Mouse (Mus musculus): Measurements from ENCODE around the gene Fhad1. TPM values are rescaled to one million over a fixed set of nuclear protein-coding genes. Genes with fewer than 3 reads are reported as not detected.

The Fhad1 gene
- polyA plus RNA-seq, 1 experiment from 2014 or later, result 0.64 TPM

- DNase-seq (ENCODE audit: low spot score), result no peak
- no peak overlapping the region for H3K9ac ChIP-seq (ENCODE audit: low read length)
- H3K27ac ChIP-seq (replicated peaks; ENCODE audit: low read depth, low read length), result no peak overlapping the region
- no peaks in the 10 kb centered on the region for H3K4me1 ChIP-seq (ENCODE audit: control insufficient read depth, insufficient read depth, low read length)
- ATAC-seq (ENCODE audit: insufficient number of reproducible peaks, low FRiP score, low TSS enrichment, low read depth), result no peak
- no peak overlapping the region for H3K4me2 ChIP-seq (ENCODE audit: low read depth, severe bottlenecking)
- WGBS, result 81% methylated on average over 9 of the region's 9 CpGs
- H3K9me3 ChIP-seq (ENCODE audit: control insufficient read depth, low read length), result no peaks in the 10 kb centered on the region
- H3K36me3 ChIP-seq (ENCODE audit: control insufficient read depth, insufficient read depth, low read length), result no peaks in the 10 kb centered on the region
- no peaks in the 10 kb centered on the region for H3K27me3 ChIP-seq (ENCODE audit: control insufficient read depth, insufficient read depth, low read length)
- H3K4me3 ChIP-seq (ENCODE audit: low read depth, low read length), result no peak overlapping the region
These were observed 110.2 kb downstream of the Fhad1 start for GRCm38 (mm10) chr4:141904710-141905109.

- WGBS, result 88% methylated on average over 8 of the region's 8 CpGs
- Histone ChIP-seq H3K4me2 (ENCODE audit: low read depth, severe bottlenecking) (no peak overlapping the region), H3K4me3 (ENCODE audit: low read depth, low read length) (no peak overlapping the region), H3K9me3 (ENCODE audit: control insufficient read depth, low read length) (no peaks in the 10 kb centered on the region), H3K36me3 (ENCODE audit: control insufficient read depth, insufficient read depth, low read length) (no peaks in the 10 kb centered on the region), H3K4me1 (ENCODE audit: control insufficient read depth, insufficient read depth, low read length) (no peaks in the 10 kb centered on the region), H3K27me3 (ENCODE audit: control insufficient read depth, insufficient read depth, low read length) (no peaks in the 10 kb centered on the region), H3K9ac (ENCODE audit: low read length) (no peak overlapping the region), H3K27ac (replicated peaks; ENCODE audit: low read depth, low read length) (no peak overlapping the region)
- ATAC-seq (ENCODE audit: insufficient number of reproducible peaks, low FRiP score, low TSS enrichment, low read depth), result no peak
- no peak for DNase-seq (ENCODE audit: low spot score)
These were observed 112.4 kb downstream of the Fhad1 start for GRCm38 (mm10) chr4:141902479-141902858.

- Histone ChIP-seq H3K4me1 (ENCODE audit: control insufficient read depth, insufficient read depth, low read length) (no peaks in the 10 kb centered on the region), H3K9ac (ENCODE audit: low read length) (no peak overlapping the region), H3K9me3 (ENCODE audit: control insufficient read depth, low read length) (no peaks in the 10 kb centered on the region), H3K27me3 (ENCODE audit: control insufficient read depth, insufficient read depth, low read length) (no peaks in the 10 kb centered on the region), H3K4me3 (ENCODE audit: low read depth, low read length) (no peak overlapping the region), H3K36me3 (ENCODE audit: control insufficient read depth, insufficient read depth, low read length) (no peaks in the 10 kb centered on the region), H3K4me2 (ENCODE audit: low read depth, severe bottlenecking) (no peak overlapping the region), H3K27ac (replicated peaks; ENCODE audit: low read depth, low read length) (no peak overlapping the region)
- no peak for ATAC-seq (ENCODE audit: insufficient number of reproducible peaks, low FRiP score, low TSS enrichment, low read depth)
- no peak for DNase-seq (ENCODE audit: low spot score)
- 65% methylated on average over 17 of the region's 17 CpGs for WGBS
These were observed 113.0 kb downstream of the Fhad1 start for GRCm38 (mm10) chr4:141901711-141902478.

GRCm38 (mm10) chr4:141900421-141900820, 114.5 kb downstream of the Fhad1 start:
- ATAC-seq (ENCODE audit: insufficient number of reproducible peaks, low FRiP score, low TSS enrichment, low read depth) (no peak), DNase-seq (ENCODE audit: low spot score) (no peak)
- Histone ChIP-seq H3K4me3 (ENCODE audit: low read depth, low read length) (no peak overlapping the region), H3K4me2 (ENCODE audit: low read depth, severe bottlenecking) (no peak overlapping the region), H3K9me3 (ENCODE audit: control insufficient read depth, low read length) (no peaks in the 10 kb centered on the region), H3K36me3 (ENCODE audit: control insufficient read depth, insufficient read depth, low read length) (no peaks in the 10 kb centered on the region), H3K27me3 (ENCODE audit: control insufficient read depth, insufficient read depth, low read length) (no peaks in the 10 kb centered on the region), H3K9ac (ENCODE audit: low read length) (no peak overlapping the region), H3K27ac (replicated peaks; ENCODE audit: low read depth, low read length) (no peak overlapping the region), H3K4me1 (ENCODE audit: control insufficient read depth, insufficient read depth, low read length) (no peaks in the 10 kb centered on the region)
- WGBS, result 71% methylated on average over 11 of the region's 11 CpGs

- H3K4me2 ChIP-seq (ENCODE audit: low read depth, severe bottlenecking), result no peak overlapping the region
- no peaks in the 10 kb centered on the region for H3K9me3 ChIP-seq (ENCODE audit: control insufficient read depth, low read length)
- no peaks in the 10 kb centered on the region for H3K36me3 ChIP-seq (ENCODE audit: control insufficient read depth, insufficient read depth, low read length)
- ATAC-seq (ENCODE audit: insufficient number of reproducible peaks, low FRiP score, low TSS enrichment, low read depth) (no peak), DNase-seq (ENCODE audit: low spot score) (no peak)
- no peak overlapping the region for H3K4me3 ChIP-seq (ENCODE audit: low read depth, low read length)
- H3K4me1 ChIP-seq (ENCODE audit: control insufficient read depth, insufficient read depth, low read length), result no peaks in the 10 kb centered on the region
- no peak overlapping the region for H3K9ac ChIP-seq (ENCODE audit: low read length)
- WGBS, result 13% methylated on average over 8 of the region's 8 CpGs
- no peak overlapping the region for H3K27ac ChIP-seq (replicated peaks; ENCODE audit: low read depth, low read length)
- H3K27me3 ChIP-seq (ENCODE audit: control insufficient read depth, insufficient read depth, low read length), result no peaks in the 10 kb centered on the region
These were observed 114.9 kb downstream of the Fhad1 start for GRCm38 (mm10) chr4:141899936-141900335.

- DNase-seq (ENCODE audit: low spot score) (no peak), ATAC-seq (ENCODE audit: insufficient number of reproducible peaks, low FRiP score, low TSS enrichment, low read depth) (no peak)
- no peak overlapping the region for H3K9ac ChIP-seq (ENCODE audit: low read length)
- H3K4me3 ChIP-seq (ENCODE audit: low read depth, low read length), result no peak overlapping the region
- H3K36me3 ChIP-seq (ENCODE audit: control insufficient read depth, insufficient read depth, low read length), result no peaks in the 10 kb centered on the region
- no peak overlapping the region for H3K27ac ChIP-seq (replicated peaks; ENCODE audit: low read depth, low read length)
- no peaks in the 10 kb centered on the region for H3K27me3 ChIP-seq (ENCODE audit: control insufficient read depth, insufficient read depth, low read length)
- 87% methylated on average over 8 of the region's 8 CpGs for WGBS
- no peak overlapping the region for H3K4me2 ChIP-seq (ENCODE audit: low read depth, severe bottlenecking)
- H3K9me3 ChIP-seq (ENCODE audit: control insufficient read depth, low read length), result no peaks in the 10 kb centered on the region
- H3K4me1 ChIP-seq (ENCODE audit: control insufficient read depth, insufficient read depth, low read length), result no peaks in the 10 kb centered on the region
These were observed 116.0 kb downstream of the Fhad1 start for GRCm38 (mm10) chr4:141898905-141899304.

GRCm38 (mm10) chr4:141897838-141898237, 117.0 kb downstream of the Fhad1 start:
- 59% methylated on average over 3 of the region's 3 CpGs for WGBS
- Histone ChIP-seq H3K4me2 (ENCODE audit: low read depth, severe bottlenecking) (no peak overlapping the region), H3K9me3 (ENCODE audit: control insufficient read depth, low read length) (no peaks in the 10 kb centered on the region), H3K27me3 (ENCODE audit: control insufficient read depth, insufficient read depth, low read length) (no peaks in the 10 kb centered on the region), H3K4me1 (ENCODE audit: control insufficient read depth, insufficient read depth, low read length) (no peaks in the 10 kb centered on the region), H3K9ac (ENCODE audit: low read length) (no peak overlapping the region), H3K36me3 (ENCODE audit: control insufficient read depth, insufficient read depth, low read length) (no peaks in the 10 kb centered on the region), H3K27ac (replicated peaks; ENCODE audit: low read depth, low read length) (no peak overlapping the region), H3K4me3 (ENCODE audit: low read depth, low read length) (no peak overlapping the region)
- DNase-seq (ENCODE audit: low spot score), result no peak
- ATAC-seq (ENCODE audit: insufficient number of reproducible peaks, low FRiP score, low TSS enrichment, low read depth), result no peak

- H3K27me3 ChIP-seq (ENCODE audit: control insufficient read depth, insufficient read depth, low read length), result no peaks in the 10 kb centered on the region
- no peak for ATAC-seq (ENCODE audit: insufficient number of reproducible peaks, low FRiP score, low TSS enrichment, low read depth)
- no peak overlapping the region for H3K4me2 ChIP-seq (ENCODE audit: low read depth, severe bottlenecking)
- H3K9me3 ChIP-seq (ENCODE audit: control insufficient read depth, low read length), result no peaks in the 10 kb centered on the region
- H3K36me3 ChIP-seq (ENCODE audit: control insufficient read depth, insufficient read depth, low read length), result no peaks in the 10 kb centered on the region
- no peak overlapping the region for H3K9ac ChIP-seq (ENCODE audit: low read length)
- H3K4me1 ChIP-seq (ENCODE audit: control insufficient read depth, insufficient read depth, low read length), result no peaks in the 10 kb centered on the region
- 83% methylated on average over 6 of the region's 6 CpGs for WGBS
- no peak for DNase-seq (ENCODE audit: low spot score)
- H3K27ac ChIP-seq (replicated peaks; ENCODE audit: low read depth, low read length), result no peak overlapping the region
- H3K4me3 ChIP-seq (ENCODE audit: low read depth, low read length), result no peak overlapping the region
These were observed 117.7 kb downstream of the Fhad1 start for GRCm38 (mm10) chr4:141897225-141897624.

GRCm38 (mm10) chr4:141895772-141896171, 119.1 kb downstream of the Fhad1 start:
- H3K4me2 ChIP-seq (ENCODE audit: low read depth, severe bottlenecking), result no peak overlapping the region
- H3K27ac ChIP-seq (replicated peaks; ENCODE audit: low read depth, low read length), result no peak overlapping the region

More at GRCm38 (mm10) chr4:141895772-141896171, 119.1 kb downstream of the Fhad1 start:
- H3K9ac ChIP-seq (ENCODE audit: low read length), result no peak overlapping the region
- ATAC-seq (ENCODE audit: insufficient number of reproducible peaks, low FRiP score, low TSS enrichment, low read depth) (no peak), DNase-seq (ENCODE audit: low spot score) (no peak)
- no peaks in the 10 kb centered on the region for H3K9me3 ChIP-seq (ENCODE audit: control insufficient read depth, low read length)
- H3K4me3 ChIP-seq (ENCODE audit: low read depth, low read length), result no peak overlapping the region
- no peaks in the 10 kb centered on the region for H3K4me1 ChIP-seq (ENCODE audit: control insufficient read depth, insufficient read depth, low read length)
- 56% methylated on average over 12 of the region's 12 CpGs for WGBS
- H3K36me3 ChIP-seq (ENCODE audit: control insufficient read depth, insufficient read depth, low read length), result no peaks in the 10 kb centered on the region
- no peaks in the 10 kb centered on the region for H3K27me3 ChIP-seq (ENCODE audit: control insufficient read depth, insufficient read depth, low read length)
